Mouse (Mus musculus) left cerebral cortex, adult 11 months (tissue): ENCODE results near the gene Fam241a.

Source experiments
- DNase-seq: peaks from one replicate; pipeline ENCODE4 v3.0.0; 2022; ENCODE audit warnings: low spot score

The Fam241a gene

GRCm38 (mm10) chr3:127875059-127875458, 21.1 kb downstream of the Fam241a start:
- DNase-seq, result no peak

- no peak for DNase-seq
These were observed 21.8 kb downstream of the Fam241a start for GRCm38 (mm10) chr3:127874254-127874883.

GRCm38 (mm10) chr3:127871575-127871974, 24.5 kb downstream of the Fam241a start:
- no peak for DNase-seq

- no peak for DNase-seq
These were observed 27.2 kb downstream of the Fam241a start for GRCm38 (mm10) chr3:127868880-127869279.

GRCm38 (mm10) chr3:127868046-127868758, 27.9 kb downstream of the Fam241a start:
- no peak for DNase-seq

GRCm38 (mm10) chr3:127864242-127864641, 31.9 kb downstream of the Fam241a start:
- no peak for DNase-seq

GRCm38 (mm10) chr3:127863571-127863970, 32.6 kb downstream of the Fam241a start:
- DNase-seq, result no peak

- no peak for DNase-seq
These were observed 33.6 kb downstream of the Fam241a start for GRCm38 (mm10) chr3:127862479-127862878.

GRCm38 (mm10) chr3:127861340-127861739, 34.8 kb downstream of the Fam241a start:
- DNase-seq, result no peak

- DNase-seq, result peak; percentile 42
These were observed 42.5 kb downstream of the Fam241a start for GRCm38 (mm10) chr3:127853431-127854206.

- DNase-seq, result no peak
These were observed 43.4 kb downstream of the Fam241a start for GRCm38 (mm10) chr3:127852722-127853121.

GRCm38 (mm10) chr3:127850776-127851646, 45.1 kb downstream of the Fam241a start:
- DNase-seq, result no peak

- no peak for DNase-seq
These were observed 46.2 kb downstream of the Fam241a start for GRCm38 (mm10) chr3:127849922-127850321.

GRCm38 (mm10) chr3:127848088-127848808, 47.9 kb downstream of the Fam241a start:
- no peak for DNase-seq

GRCm38 (mm10) chr3:127843941-127844327, 52.2 kb downstream of the Fam241a start:
- DNase-seq, result no peak

GRCm38 (mm10) chr3:127843324-127843940, 52.7 kb downstream of the Fam241a start:
- DNase-seq, result no peak

GRCm38 (mm10) chr3:127841926-127842325, 54.2 kb downstream of the Fam241a start:
- DNase-seq, result no peak

- DNase-seq, result no peak
These were observed 58.0 kb downstream of the Fam241a start for GRCm38 (mm10) chr3:127837972-127838644.

- DNase-seq, result peak; percentile 94
These were observed 58.8 kb downstream of the Fam241a start, which contains the start of gene Ap1ar for GRCm38 (mm10) chr3:127837154-127837865. TSS of gene Ap1ar (minus strand) at chr3:127837523.

- peak; percentile 11 for DNase-seq
These were observed 59.3 kb downstream of the Fam241a start for GRCm38 (mm10) chr3:127836798-127837153.
